ENCODE assay signal across 8 mouse cellular contexts in the genomic region with DNA sequence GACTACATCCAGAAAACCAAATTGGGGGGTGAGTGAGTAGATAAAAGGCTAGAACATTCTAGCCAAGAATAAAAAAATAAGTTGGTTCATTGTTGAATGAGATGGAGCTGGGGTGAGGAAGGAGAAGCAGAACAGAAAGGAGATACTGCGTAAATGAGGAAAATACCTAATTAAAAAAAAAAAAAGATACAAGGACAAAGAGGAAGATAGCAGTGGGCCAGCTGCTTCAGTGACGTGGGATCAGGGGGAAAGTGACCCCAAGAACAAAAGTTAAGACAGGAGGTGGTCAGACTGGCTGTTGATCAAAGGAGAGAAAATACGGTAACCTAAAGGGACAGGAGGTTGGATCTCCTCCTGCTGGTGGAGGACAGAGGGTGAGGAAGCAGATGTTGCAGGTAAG. TPM values are rescaled to one million over a fixed set of nuclear protein-coding genes. Genes with fewer than 3 reads are reported as not detected.
DNase-seq lines count a peak whose midpoint lies in the region; ATAC-seq and TF ChIP-seq lines count a peak whose summit lies in the region.

TSS of gene Serpinb9 (plus strand) at position 301 of the 400 bp plus-strand sequence.

- no peak for DNase-seq in lung, adult 2 months
- no peak for DNase-seq in lung, postnatal 25 days (ENCODE audit: low spot score)
- no peak for DNase-seq in hindbrain, postnatal 0 days (ENCODE audit: low spot score)
- DNase-seq in embryo, embryonic 10.5 days (ENCODE audit: low spot score), result no peak
- no peak for DNase-seq in right cerebral cortex, postnatal 4 days
- DNase-seq in spleen, postnatal 14 days (ENCODE audit: low spot score in 2 of 2), result no peak

- peaks cover 12% of the 10 kb centered on the region for H3K4me1 ChIP-seq in lung, adult 2 months (ENCODE audit: control insufficient read depth, insufficient read depth, low read length)
- peaks cover 28% of the 10 kb centered on the region for H3K4me1 ChIP-seq in bone marrow macrophage, adult 2 months (ENCODE audit: control insufficient read depth, insufficient read depth, low read length)
- H3K4me1 ChIP-seq in hindbrain, postnatal 0 days (ENCODE audit: insufficient read depth, low read length), result no peaks in the 10 kb centered on the region
- 0 out of 2 replicates have a peak, but pooled peaks cover 5% of the 10 kb centered on the region for H3K4me1 ChIP-seq in neural tube, embryonic 12.5 days

- no peaks in the 10 kb centered on the region for H3K9me3 ChIP-seq in hindbrain, postnatal 0 days (ENCODE audit: low read length)
- H3K9me3 ChIP-seq in neural tube, embryonic 12.5 days, result no peaks in the 10 kb centered on the region

- TF ChIP-seq POLR2A in lung, adult 2 months (IDR thresholded peaks at IDR 0.05; ENCODE audit: borderline replicate concordance, extremely low read depth, low read depth, low read length), result no peak
- no peak for TF ChIP-seq POLR2A in bone marrow macrophage, adult 2 months (IDR thresholded peaks at IDR 0.05; ENCODE audit: borderline replicate concordance, low read depth, low read length)

- TF ChIP-seq CTCF in lung, adult 2 months (IDR thresholded peaks at IDR 0.05; ENCODE audit: insufficient read depth, low read length), result no peak
- TF ChIP-seq CTCF in bone marrow macrophage, adult 2 months (IDR thresholded peaks at IDR 0.05; ENCODE audit: low read depth, low read length), result no peak
- no peak for TF ChIP-seq CTCF in hindbrain, postnatal 0 days (IDR thresholded peaks at IDR 0.05; ENCODE audit: low read depth)

- no peaks in the 10 kb centered on the region for H3K27me3 ChIP-seq in hindbrain, postnatal 0 days (ENCODE audit: insufficient read depth, low read length)
- H3K27me3 ChIP-seq in neural tube, embryonic 12.5 days (replicated peaks), result no peaks in the 10 kb centered on the region

- no peak within 1 kb of the TSS for H3K9ac ChIP-seq in hindbrain, postnatal 0 days (replicated peaks; ENCODE audit: low read length)
- H3K9ac ChIP-seq in neural tube, embryonic 12.5 days, result no peak within 1 kb of the TSS

- H3K36me3 ChIP-seq in hindbrain, postnatal 0 days (ENCODE audit: insufficient read depth, low read length), result no peaks in the 10 kb centered on the region
- H3K36me3 ChIP-seq in neural tube, embryonic 12.5 days, result no peaks in the 10 kb centered on the region

- peak within 1 kb of the TSS; percentile 51 for H3K4me3 ChIP-seq in lung, adult 2 months (replicated peaks; ENCODE audit: extremely low read depth, low read depth, low read length)
- H3K4me3 ChIP-seq in bone marrow macrophage, adult 2 months (ENCODE audit: insufficient read depth, low read length), result peak within 1 kb of the TSS; percentile 61
- no peak within 1 kb of the TSS for H3K4me3 ChIP-seq in hindbrain, postnatal 0 days (ENCODE audit: low read length)
- H3K4me3 ChIP-seq in neural tube, embryonic 12.5 days, result no peak within 1 kb of the TSS

- no peak for ATAC-seq in hindbrain, postnatal 0 days
- no peak for ATAC-seq in neural tube, embryonic 12.5 days (ENCODE audit: low FRiP score, low read depth)

- H3K4me2 ChIP-seq in hindbrain, postnatal 0 days (ENCODE audit: low read depth, low read length), result peak within 1 kb of the TSS; percentile 54
- H3K4me2 ChIP-seq in neural tube, embryonic 12.5 days (replicated peaks), result peak within 1 kb of the TSS; percentile 48

- peak within 1 kb of the TSS; percentile 92 for H3K27ac ChIP-seq in bone marrow macrophage, adult 2 months (ENCODE audit: insufficient read depth, low read depth, low read length)
- H3K27ac ChIP-seq in hindbrain, postnatal 0 days, result peak within 1 kb of the TSS; percentile 68
- no peak within 1 kb of the TSS for H3K27ac ChIP-seq in neural tube, embryonic 12.5 days

- WGBS in lung, adult 2 months, result 89% methylated on average over 3 of the region's 3 CpGs
- WGBS in hindbrain, postnatal 0 days, result 83% methylated on average over 3 of the region's 3 CpGs
- WGBS in neural tube, embryonic 12.5 days, result 85% methylated on average over 3 of the region's 3 CpGs

RNA-seq across cellular contexts. Expression of gene Serpinb9, which starts in this region (rescaled TPM):
- polyA plus RNA-seq in lung, adult 2 months (2012; rRNA removed), result 17.4 and 29.1 TPM in 2 replicates
- polyA plus RNA-seq in bone marrow macrophage, adult 2 months (2012; ENCODE audit: insufficient read depth, insufficient read length, missing spikeins), result 6.6 and 7.4 TPM in 2 replicates
- total RNA-seq in hindbrain, postnatal 0 days (2014; rRNA removed), result 3.8 and 4.4 TPM in 2 replicates
- 3.4 and 3.8 TPM in 2 replicates for polyA plus RNA-seq in hindbrain, postnatal 0 days (2015; fragmentation: Nextera tagmentation; extraction: Ambion mirVana)
- 1.0 and 1.1 TPM in 2 replicates for polyA plus RNA-seq in neural tube, embryonic 12.5 days (2016; fragmentation: Nextera tagmentation; extraction: Ambion mirVana)

Comparison
In these comparisons a context has a peak if more than half of its experiments do, and no peak if none do; other contexts are left out.
1. H3K4me3 ChIP-seq: peak in lung, adult 2 months (single experiment) and bone marrow macrophage, adult 2 months (single experiment); none in hindbrain, postnatal 0 days (single experiment) and neural tube, embryonic 12.5 days (single experiment).